Mouse (Mus musculus): ENCODE measurements around the gene Rhod. TPM values are rescaled to one million over a fixed set of nuclear protein-coding genes. Genes with fewer than 3 reads are reported as not detected.

Gene Rhod
- polyA plus RNA-seq, 1 experiment from 2014 or later = 8.1 TPM

GRCm38 (mm10) chr19:4425610-4426366, 13.4 kb downstream of the Rhod start:
- 52% methylated on average over 19 of the region's 19 CpGs for WGBS (ENCODE audit: insufficient replicate concordance)
- peaks cover 6% of the 10 kb centered on the region; the same call in 1 of the 2 replicates for H3K36me3 ChIP-seq
- no peaks in the 10 kb centered on the region; the same call in 1 of the 2 replicates for H3K27me3 ChIP-seq (replicated peaks)
- no peak overlapping the region for H3K4me3 ChIP-seq
- H3K9ac ChIP-seq = no peak overlapping the region
- peaks cover 1% of the 10 kb centered on the region for H3K4me1 ChIP-seq
- no peaks in the 10 kb centered on the region for H3K9me3 ChIP-seq (replicated peaks)
- H3K27ac ChIP-seq = no peak overlapping the region
- ATAC-seq = no peak
- no peak overlapping the region for H3K4me2 ChIP-seq

DNA sequence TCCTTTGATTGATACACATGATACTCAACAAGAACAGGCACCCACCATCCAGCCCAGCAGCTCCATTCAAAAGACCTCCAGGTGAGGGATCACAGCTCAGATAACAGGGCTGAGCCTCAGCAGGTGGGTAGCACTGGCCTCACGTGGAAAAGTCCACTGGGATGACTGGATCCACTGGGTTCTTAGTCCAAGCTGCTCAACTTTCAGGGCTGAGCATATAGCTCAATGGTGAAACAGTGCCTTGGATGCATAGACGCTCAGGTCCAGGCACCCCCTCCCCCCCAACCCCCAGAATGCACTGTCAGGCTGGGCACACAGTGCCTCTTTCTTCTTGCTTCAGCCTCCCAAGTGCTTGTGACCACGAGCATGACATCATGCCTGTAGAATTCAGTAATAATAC, 16.2 kb downstream of the Rhod start:
- ATAC-seq = no peak
- Histone ChIP-seq H3K9me3 (replicated peaks) (no peaks in the 10 kb centered on the region), H3K27me3 (replicated peaks) (no peaks in the 10 kb centered on the region; the same call in 1 of the 2 replicates), H3K4me3 (no peak overlapping the region), H3K9ac (no peak overlapping the region), H3K4me1 (peaks cover 10% of the 10 kb centered on the region), H3K36me3 (peaks cover 6% of the 10 kb centered on the region; the same call in 1 of the 2 replicates), H3K4me2 (no peak overlapping the region), H3K27ac (no peak overlapping the region)
- WGBS (ENCODE audit: insufficient replicate concordance) = 57% methylated on average over 3 of the region's 3 CpGs

DNA sequence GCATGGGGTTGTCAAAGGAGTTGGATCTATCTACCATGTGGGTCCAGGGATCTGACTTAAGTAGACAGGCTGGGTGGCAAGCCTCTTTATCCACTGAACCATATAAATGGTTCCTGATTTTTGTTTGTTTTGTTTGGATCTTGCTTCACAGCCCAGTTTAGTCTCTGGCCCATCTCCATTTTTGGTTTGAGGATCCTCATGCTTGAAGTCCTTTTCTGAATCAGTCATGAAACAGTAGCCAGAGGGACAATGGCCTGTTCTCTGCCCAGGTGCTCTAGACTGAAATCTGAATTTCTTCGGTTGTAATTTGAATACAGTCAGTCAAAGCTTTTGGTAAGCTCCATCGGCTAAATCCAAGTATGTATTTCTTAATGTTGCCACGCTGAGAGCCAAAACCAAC, 16.7 kb downstream of the Rhod start:
- Histone ChIP-seq H3K27me3 (replicated peaks) (no peaks in the 10 kb centered on the region; the same call in 1 of the 2 replicates), H3K4me2 (no peak overlapping the region), H3K4me1 (peaks cover 10% of the 10 kb centered on the region), H3K36me3 (peaks cover 6% of the 10 kb centered on the region; the same call in 1 of the 2 replicates), H3K9ac (no peak overlapping the region), H3K27ac (no peak overlapping the region), H3K9me3 (replicated peaks) (no peaks in the 10 kb centered on the region), H3K4me3 (no peak overlapping the region)
- WGBS (ENCODE audit: insufficient replicate concordance) = 86% methylated on average over 3 of the region's 3 CpGs
- no peak for ATAC-seq

- 53% methylated on average over 8 of the region's 8 CpGs for WGBS (ENCODE audit: insufficient replicate concordance)
- no peak overlapping the region for H3K9ac ChIP-seq
- H3K36me3 ChIP-seq = 0 out of 2 replicates have a peak, but pooled peaks cover 3% of the 10 kb centered on the region
- no peak overlapping the region for H3K27ac ChIP-seq
- no peak for ATAC-seq
- H3K4me2 ChIP-seq = no peak overlapping the region
- no peaks in the 10 kb centered on the region for H3K9me3 ChIP-seq (replicated peaks)
- H3K4me3 ChIP-seq = no peak overlapping the region
- peaks cover 10% of the 10 kb centered on the region for H3K4me1 ChIP-seq
- no peaks in the 10 kb centered on the region for H3K27me3 ChIP-seq (replicated peaks)
Observed at GRCm38 (mm10) chr19:4420153-4420910, 18.9 kb downstream of the Rhod start.

GRCm38 (mm10) chr19:4419711-4420110, 19.5 kb downstream of the Rhod start:
- no peaks in the 10 kb centered on the region for H3K9me3 ChIP-seq (replicated peaks)
- no peaks in the 10 kb centered on the region for H3K36me3 ChIP-seq
- no peak overlapping the region for H3K4me3 ChIP-seq
- H3K27me3 ChIP-seq (replicated peaks) = no peaks in the 10 kb centered on the region
- 75% methylated on average over 5 of the region's 5 CpGs for WGBS (ENCODE audit: insufficient replicate concordance)
- H3K9ac ChIP-seq = no peak overlapping the region
- H3K4me2 ChIP-seq = no peak overlapping the region
- peaks cover 10% of the 10 kb centered on the region for H3K4me1 ChIP-seq
- ATAC-seq = no peak
- H3K27ac ChIP-seq = no peak overlapping the region

- Histone ChIP-seq H3K9ac (no peak overlapping the region), H3K27me3 (replicated peaks) (no peaks in the 10 kb centered on the region), H3K4me3 (no peak overlapping the region), H3K4me1 (peaks cover 10% of the 10 kb centered on the region), H3K9me3 (replicated peaks) (no peaks in the 10 kb centered on the region), H3K27ac (no peak overlapping the region), H3K4me2 (no peak overlapping the region), H3K36me3 (no peaks in the 10 kb centered on the region)
- no peak for ATAC-seq
Observed at GRCm38 (mm10) chr19:4417713-4418112, 21.5 kb downstream of the Rhod start.

GRCm38 (mm10) chr19:4417183-4417582, 22.0 kb downstream of the Rhod start:
- Histone ChIP-seq H3K36me3 (no peaks in the 10 kb centered on the region), H3K4me3 (no peak overlapping the region), H3K4me1 (peaks cover 10% of the 10 kb centered on the region), H3K9me3 (replicated peaks) (no peaks in the 10 kb centered on the region), H3K4me2 (no peak overlapping the region), H3K27ac (no peak overlapping the region), H3K27me3 (replicated peaks) (no peaks in the 10 kb centered on the region), H3K9ac (no peak overlapping the region)
- ATAC-seq = peak; percentile 62
- WGBS (ENCODE audit: insufficient replicate concordance) = 0% methylated on average over 1 of the region's 1 CpGs

- no peaks in the 10 kb centered on the region for H3K27me3 ChIP-seq (replicated peaks)
- no peak overlapping the region for H3K9ac ChIP-seq
- no peak overlapping the region for H3K4me3 ChIP-seq
- H3K4me1 ChIP-seq = no peaks in the 10 kb centered on the region
- 42% methylated on average over 1 of the region's 1 CpGs for WGBS (ENCODE audit: insufficient replicate concordance)
- H3K27ac ChIP-seq = no peak overlapping the region
- H3K4me2 ChIP-seq = no peak overlapping the region
- ATAC-seq = no peak
- no peaks in the 10 kb centered on the region for H3K36me3 ChIP-seq
- no peaks in the 10 kb centered on the region for H3K9me3 ChIP-seq (replicated peaks)
Observed at GRCm38 (mm10) chr19:4414631-4415030, 24.6 kb downstream of the Rhod start.

DNA sequence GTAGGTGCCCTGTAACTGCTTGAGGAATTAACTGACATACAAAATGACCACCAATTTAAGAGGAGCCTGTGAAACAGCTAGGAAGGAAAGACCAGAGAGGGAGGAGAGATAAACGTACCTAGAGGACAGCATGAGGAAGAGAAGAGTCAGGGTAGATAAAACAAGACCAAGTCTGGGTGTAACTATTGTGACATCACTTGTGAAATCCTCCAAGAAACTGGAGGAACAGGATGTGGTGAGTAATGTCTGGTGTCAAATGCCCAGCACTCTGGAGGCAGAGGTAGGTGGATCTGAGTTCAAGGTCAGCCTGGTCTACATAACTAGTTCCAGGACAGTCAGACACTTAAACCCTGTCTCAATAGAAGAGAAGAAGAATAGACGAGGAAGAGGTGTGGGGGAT, 30.2 kb downstream of the Rhod start:
- Histone ChIP-seq H3K9ac (no peak overlapping the region), H3K36me3 (no peaks in the 10 kb centered on the region), H3K4me3 (no peak overlapping the region), H3K4me1 (peaks cover 10% of the 10 kb centered on the region; the same call in 1 of the 2 replicates), H3K27ac (no peak overlapping the region), H3K27me3 (replicated peaks) (0 out of 2 replicates have a peak, but pooled peaks cover 4% of the 10 kb centered on the region), H3K9me3 (replicated peaks) (no peaks in the 10 kb centered on the region), H3K4me2 (no peak overlapping the region)
- ATAC-seq = no peak
- WGBS (ENCODE audit: insufficient replicate concordance) = 15% methylated on average over 2 of the region's 2 CpGs

- WGBS (ENCODE audit: insufficient replicate concordance) = 63% methylated on average over 2 of the region's 2 CpGs
Observed at GRCm38 (mm10) chr19:4404840-4405239, 34.4 kb downstream of the Rhod start.

GRCm38 (mm10) chr19:4398959-4399358, 40.3 kb downstream of the Rhod start:
- H3K27ac ChIP-seq = no peak overlapping the region
- ATAC-seq = no peak
- no peak overlapping the region for H3K4me3 ChIP-seq
- H3K36me3 ChIP-seq = no peaks in the 10 kb centered on the region
- H3K9ac ChIP-seq = no peak overlapping the region
- peaks cover 21% of the 10 kb centered on the region for H3K4me1 ChIP-seq
- H3K9me3 ChIP-seq (replicated peaks) = no peaks in the 10 kb centered on the region
- 0 out of 2 replicates have a peak overlapping the region, but pooled peaks have one; percentile 98 for H3K4me2 ChIP-seq
- peaks cover 10% of the 10 kb centered on the region for H3K27me3 ChIP-seq (replicated peaks)
- WGBS (ENCODE audit: insufficient replicate concordance) = 57% methylated on average over 4 of the region's 4 CpGs

More at GRCm38 (mm10) chr19:4404840-4405239, 34.4 kb downstream of the Rhod start:
- Histone ChIP-seq H3K9me3 (replicated peaks) (no peaks in the 10 kb centered on the region), H3K27ac (no peak overlapping the region), H3K9ac (no peak overlapping the region), H3K27me3 (replicated peaks) (0 out of 2 replicates have a peak, but pooled peaks cover 4% of the 10 kb centered on the region), H3K4me3 (no peak overlapping the region), H3K4me2 (no peak overlapping the region), H3K36me3 (no peaks in the 10 kb centered on the region), H3K4me1 (peaks cover 10% of the 10 kb centered on the region; the same call in 1 of the 2 replicates)
- ATAC-seq = no peak

DNA sequence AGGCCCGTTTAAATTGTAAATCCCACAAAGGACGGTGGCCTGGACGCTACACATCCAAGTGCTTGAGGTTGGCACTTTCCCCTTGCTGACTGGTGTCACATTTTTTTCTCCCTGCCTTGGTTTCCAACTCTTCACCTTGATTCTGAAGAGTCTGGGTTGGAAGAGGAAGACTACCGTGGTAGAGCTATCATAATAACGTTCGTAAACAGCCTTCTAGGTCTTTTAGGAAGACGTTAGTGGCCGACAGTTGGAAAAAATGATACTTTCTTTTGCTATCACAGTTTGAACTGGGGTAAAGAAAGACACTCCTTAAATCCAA, 40.6 kb downstream of the Rhod start:
- Histone ChIP-seq H3K9ac (peak overlapping the region; percentile 100), H3K27ac (peak overlapping the region; percentile 96; the same call in 1 of the 2 replicates), H3K4me3 (peak overlapping the region; percentile 98), H3K36me3 (peaks cover 2% of the 10 kb centered on the region), H3K4me1 (peaks cover 23% of the 10 kb centered on the region), H3K4me2 (peak overlapping the region; percentile 98), H3K9me3 (replicated peaks) (no peaks in the 10 kb centered on the region), H3K27me3 (replicated peaks) (peaks cover 10% of the 10 kb centered on the region)
- no peak for ATAC-seq
- 39% methylated on average over 8 of the region's 8 CpGs for WGBS (ENCODE audit: insufficient replicate concordance)
